Mouse (Mus musculus) MEL (cell line): Measurements from ENCODE around the gene Borcs5. TPM values are rescaled to one million over a fixed set of nuclear protein-coding genes. Genes with fewer than 3 reads are reported as not detected.
A peak's percentile ranks its signal among the peaks of the same experiment; 100 is the strongest.
"Not testable (repeated sequence)": the region's sequence is repeated elsewhere in the genome, so short reads cannot be mapped to it uniquely, and the experiment has no call there.

Experiments used
- DNase-seq: peaks from one replicate; pipeline ENCODE4 v3.0.0; 2011; ENCODE audit warnings: low read depth, low spot score
- H3K27ac ChIP-seq: 2 replicates; pipeline ENCODE4 v1.5.1; 2012; ENCODE audit warnings: low read depth, mild to moderate bottlenecking, control low read depth, low read length, moderate library complexity; ENCODE audit not compliant: control insufficient read depth
- H3K27me3 ChIP-seq, 2 experiments: fragments of 150-350 bp in 1 of 2; sonication (generic) in 1 of 2; 2 replicates each; pipeline ENCODE4 v1.6.1; 2012; ENCODE audit warnings: low read length in 2 of 2, mild to moderate bottlenecking in 2 of 2, improper control_type of control experiment in 1 of 2, moderate library complexity in 1 of 2; ENCODE audit not compliant: insufficient read depth in 2 of 2, control insufficient read depth in 1 of 2
- H3K36me3 ChIP-seq, 2 experiments: 2 replicates each; pipeline ENCODE4 v1.6.1; 2012 to 2014; ENCODE audit warnings: low read length in 2 of 2, improper control_type of control experiment in 1 of 2, inconsistent platforms in 1 of 2, mild to moderate bottlenecking in 1 of 2; ENCODE audit not compliant: insufficient read depth in 2 of 2, control insufficient read depth in 1 of 2
- H3K4me1 ChIP-seq, 2 experiments: fragments of 150-350 bp in 1 of 2; sonication (generic) in 1 of 2; 2 replicates each; pipeline ENCODE4 v1.6.1; 2012; ENCODE audit warnings: low read length in 2 of 2, improper control_type of control experiment in 1 of 2, mild to moderate bottlenecking in 1 of 2; ENCODE audit not compliant: insufficient read depth in 2 of 2, control insufficient read depth in 1 of 2
- H3K4me3 ChIP-seq, 2 experiments: fragments of 150-350 bp in 1 of 2; sonication (generic) in 1 of 2; 2 replicates each; pipeline ENCODE4 v1.5.1; 2012; ENCODE audit warnings: low read depth in 2 of 2, low read length in 2 of 2, mild to moderate bottlenecking in 2 of 2, moderate library complexity in 2 of 2, control low read depth in 1 of 2, improper control_type of control experiment in 1 of 2; ENCODE audit not compliant: control insufficient read depth in 1 of 2, insufficient read depth in 1 of 2
- H3K79me2 ChIP-seq: 2 replicates; pipeline ENCODE4 v1.6.1; 2012; ENCODE audit warnings: mild to moderate bottlenecking, low read length, moderate library complexity; ENCODE audit not compliant: control insufficient read depth, poor library complexity, insufficient read depth
- H3K9ac ChIP-seq: 2 replicates; pipeline ENCODE4 v1.6.1; 2012; ENCODE audit warnings: low read depth, mild to moderate bottlenecking, control low read depth, low read length, moderate library complexity; ENCODE audit not compliant: control insufficient read depth, poor library complexity, severe bottlenecking
- H3K9me3 ChIP-seq: fragments of 150-350 bp; sonication (generic); replicated peaks from 2 replicates; pipeline ENCODE4 v1.6.1; 2012; ENCODE audit warnings: mild to moderate bottlenecking, low read length, improper control_type of control experiment, moderate library complexity; ENCODE audit not compliant: insufficient read depth
- CHD1 ChIP-seq: IDR thresholded peaks from 2 replicates; pipeline ENCODE4 v1.6.1; 2012; ENCODE audit warnings: low read depth, mild to moderate bottlenecking, inconsistent platforms, low read length, improper control_type of control experiment
- EP300 ChIP-seq, 2 experiments: IDR thresholded peaks; 2 replicates each; pipeline ENCODE4 v1.6.1; 2011; ENCODE audit warnings: improper control_type of control experiment in 2 of 2, low read length in 2 of 2, low read depth in 1 of 2, mild to moderate bottlenecking in 1 of 2
- GABPA ChIP-seq: IDR thresholded peaks from 2 replicates; pipeline ENCODE4 v1.6.1; 2012; ENCODE audit warnings: low read depth, mild to moderate bottlenecking, inconsistent platforms, low read length, improper control_type of control experiment, moderate library complexity
- GATA1 ChIP-seq: IDR thresholded peaks from 2 replicates; pipeline ENCODE4 v1.6.1; 2011; ENCODE audit warnings: low read depth, low read length, improper control_type of control experiment
- HCFC1 ChIP-seq: IDR thresholded peaks from 2 replicates; pipeline ENCODE4 v1.6.1; 2012; ENCODE audit warnings: low read depth, mild to moderate bottlenecking, inconsistent platforms, low read length, improper control_type of control experiment, moderate library complexity
- KAT2A ChIP-seq: conservative IDR thresholded peaks from 2 replicates; pipeline ENCODE4 v1.6.1; 2012; ENCODE audit warnings: low read depth, low read length, improper control_type of control experiment, inconsistent platforms
- MYB ChIP-seq: IDR thresholded peaks from 2 replicates; pipeline ENCODE4 v1.6.1; 2011; ENCODE audit warnings: mild to moderate bottlenecking, low read depth, low read length, improper control_type of control experiment
- NRF1 ChIP-seq: IDR thresholded peaks from 2 replicates; pipeline ENCODE4 v1.6.1; 2014; ENCODE audit warnings: low read depth, mild to moderate bottlenecking, inconsistent platforms, low read length, improper control_type of control experiment, moderate library complexity; ENCODE audit not compliant: poor library complexity, insufficient read depth, severe bottlenecking
- RCOR1 ChIP-seq: IDR thresholded peaks from 2 replicates; pipeline ENCODE4 v1.6.1; 2012; ENCODE audit warnings: low read depth, mild to moderate bottlenecking, inconsistent platforms, low read length, improper control_type of control experiment
- SIN3A ChIP-seq: IDR thresholded peaks from 2 replicates; pipeline ENCODE4 v1.6.1; 2012; ENCODE audit warnings: low read length, improper control_type of control experiment, inconsistent platforms
- SMC3 ChIP-seq: IDR thresholded peaks from 2 replicates; pipeline ENCODE4 v1.6.1; 2011; ENCODE audit warnings: low read depth, low read length, improper control_type of control experiment
- TBP ChIP-seq: IDR thresholded peaks from 2 replicates; pipeline ENCODE4 v1.8.0; 2011; ENCODE audit warnings: low read depth, low read length, improper control_type of control experiment
- UBTF ChIP-seq: IDR thresholded peaks from 2 replicates; pipeline ENCODE4 v1.6.1; 2012; ENCODE audit warnings: low read depth, mild to moderate bottlenecking, inconsistent platforms, low read length, improper control_type of control experiment, moderate library complexity, borderline replicate concordance; ENCODE audit not compliant: insufficient read depth
- ZKSCAN1 ChIP-seq: IDR thresholded peaks from 2 replicates; pipeline ENCODE4 v1.6.1; 2012; ENCODE audit warnings: low read depth, mild to moderate bottlenecking, inconsistent platforms, low read length, improper control_type of control experiment, moderate library complexity
- polyA plus RNA-seq, 2 experiments: library from polyadenylated mRNA; stranded (reverse) in 1 of 2; unstranded in 1 of 2; fragments of >175 nt in 1 of 2; fragments of >200 nt in 1 of 2; gene quantifications; 2 replicates each; pipeline versions ENCODE4 v1.2.1 to v1.2.4; 2012; ENCODE audit warnings: low replicate concordance in 2 of 2, low read depth in 1 of 2; ENCODE audit not compliant: insufficient read length in 2 of 2, insufficient read depth in 1 of 2, missing spikeins in 1 of 2
- total RNA-seq: library from RNA; depleted of rRNA; stranded (reverse); fragments of 300-350 nt; gene quantifications from 2 replicates; pipeline ENCODE4 v1.2.3, GENCODE M21; 2012

Gene Borcs5
- total and polyA plus RNA-seq, 3 experiments, result 7.7 to 13.0 TPM; not detected in 1

- peak; percentile 70 for TF ChIP-seq MYB
Observed at GRCm38 (mm10) chr6:134678037-134678436, 38.7 kb downstream of the Borcs5 start (continued).

- Histone ChIP-seq H3K36me3 (peaks cover 0 to 17% of the 10 kb centered on the region in 2 experiments; a peak in 2 of 4 replicates), H3K4me1 (peaks cover 8 to 14% of the 10 kb centered on the region in 2 experiments), H3K27ac (peak overlapping the region; percentile 30; the same call in 1 of the 2 replicates)
- not testable (repeated sequence) for H3K9me3 ChIP-seq, H3K4me3 ChIP-seq, H3K79me2 ChIP-seq, H3K9ac ChIP-seq, H3K27me3 ChIP-seq
- DNase-seq, result peak; percentile 60
- 0 out of 4 replicates have a peak, but pooled peaks have one; percentile 11 to 19 for TF ChIP-seq EP300 (IDR thresholded peaks at IDR 0.05; ENCODE audit: low read depth in 1 of 2, low read length in 2 of 2)
- TF ChIP-seq TBP, result peak; percentile 92
Observed at GRCm38 (mm10) chr6:134679330-134679729, 40.0 kb downstream of the Borcs5 start.

GRCm38 (mm10) chr6:134684354-134684915 lies 45.1 kb downstream of the Borcs5 start:
- TF ChIP-seq ZKSCAN1 (no peak), HCFC1 (no peak), CHD1 (no peak), SIN3A (no peak), GATA1 (no peak), NRF1 (no peak), GABPA (no peak), KAT2A (no peak), UBTF (no peak), SMC3 (no peak), RCOR1 (no peak)

More at GRCm38 (mm10) chr6:134684354-134684915, 45.1 kb downstream of the Borcs5 start:
- Histone ChIP-seq H3K27ac (no peak overlapping the region), H3K27me3 (no peaks in the 10 kb centered on the region), H3K4me1 (peaks cover 3% of the 10 kb centered on the region in 2 experiments; a peak in 2 of 4 replicates), H3K9ac (no peak overlapping the region), H3K4me3 (no peak overlapping the region), H3K9me3 (no peaks in the 10 kb centered on the region), H3K79me2 (no peaks in the 10 kb centered on the region), H3K36me3 (no peaks in the 10 kb centered on the region; a peak in 2 of 4 replicates)
- no peak for DNase-seq
